Mouse (Mus musculus): ENCODE results near the gene 4930451I11Rik.

Gene 4930451I11Rik

DNA sequence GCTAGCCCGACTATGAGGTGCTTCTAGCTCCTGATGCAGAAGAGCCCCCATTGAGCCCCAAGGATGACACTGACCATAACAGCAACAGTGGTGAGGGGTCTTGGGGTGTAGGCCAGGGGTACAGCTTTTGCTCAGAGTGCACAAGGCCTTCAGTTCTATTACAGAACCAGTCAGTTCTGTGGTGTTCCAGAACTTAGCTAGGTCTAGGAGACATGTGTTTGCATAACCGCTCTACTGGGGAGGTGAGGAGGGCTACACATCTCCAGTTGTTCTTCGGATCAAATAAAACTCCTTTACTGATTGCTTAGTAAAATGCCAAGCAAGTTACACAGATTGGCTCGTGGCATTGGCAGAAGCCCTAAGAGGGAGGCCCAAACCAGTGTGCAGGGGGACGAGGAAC lies at the start of gene 4930451I11Rik:
Gene 4930451I11Rik (minus strand): TSS at position 101 of the 400 bp plus-strand sequence.
- DNase-seq, result no peak

DNA sequence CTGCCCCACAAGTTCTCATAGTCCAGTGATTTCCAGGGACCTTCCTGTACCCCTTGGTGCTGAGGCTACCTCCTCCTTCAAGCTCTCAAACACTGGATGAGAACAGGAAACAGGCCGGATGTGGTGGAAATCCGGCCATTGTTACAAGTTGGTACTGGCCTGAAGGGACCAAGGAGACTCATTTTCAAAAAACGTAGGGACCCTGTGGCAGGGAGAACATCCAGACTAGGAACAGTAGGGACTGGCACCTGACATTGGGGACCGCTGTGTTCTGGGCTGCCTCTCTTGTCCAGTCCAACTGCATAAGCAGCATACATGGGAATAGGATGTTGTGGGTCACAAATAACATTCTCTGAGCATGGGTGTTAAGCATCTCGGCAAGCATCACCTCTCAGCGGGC lies 49.6 kb upstream of the 4930451I11Rik start:
- no peak for DNase-seq

DNA sequence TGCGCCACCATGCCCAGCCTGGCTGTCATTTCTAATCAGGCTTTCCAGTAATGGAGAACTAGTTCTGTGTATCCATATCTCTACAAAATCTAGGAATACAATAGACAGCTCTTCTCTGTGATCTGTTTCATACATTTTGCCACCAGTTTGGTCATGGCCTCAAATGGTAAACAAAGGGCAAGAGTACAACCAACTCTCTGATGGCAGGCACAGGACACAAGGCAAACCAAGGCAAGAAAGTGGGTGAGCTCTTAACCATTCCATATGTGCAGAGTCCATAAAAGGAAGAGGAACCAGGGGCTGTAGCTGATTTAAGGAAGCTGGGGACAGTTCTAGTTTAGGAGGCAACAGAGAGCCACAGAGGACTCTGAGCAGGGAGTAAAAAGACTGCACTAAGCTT lies 45.8 kb upstream of the 4930451I11Rik start:
- no peak for DNase-seq

DNA sequence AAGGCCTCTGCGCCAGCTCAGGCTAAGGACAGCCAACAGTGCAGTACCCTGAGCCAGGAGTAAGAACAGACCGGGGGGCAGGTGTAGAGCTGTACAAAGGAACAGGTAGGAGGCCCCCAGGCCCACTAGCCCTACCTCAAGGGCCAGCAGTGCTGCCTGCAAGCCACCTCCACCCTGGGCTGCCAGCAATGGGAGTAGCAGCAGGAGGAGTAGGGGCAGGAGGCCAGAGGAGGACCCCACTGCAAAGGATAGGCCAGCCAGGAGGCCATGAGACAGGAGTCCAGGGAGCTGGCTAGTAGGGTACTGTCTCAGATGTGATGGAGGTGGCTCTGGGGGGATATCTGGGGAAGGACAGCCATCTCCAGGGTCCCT lies 39.1 kb upstream of the 4930451I11Rik start:
- no peak for DNase-seq

DNA sequence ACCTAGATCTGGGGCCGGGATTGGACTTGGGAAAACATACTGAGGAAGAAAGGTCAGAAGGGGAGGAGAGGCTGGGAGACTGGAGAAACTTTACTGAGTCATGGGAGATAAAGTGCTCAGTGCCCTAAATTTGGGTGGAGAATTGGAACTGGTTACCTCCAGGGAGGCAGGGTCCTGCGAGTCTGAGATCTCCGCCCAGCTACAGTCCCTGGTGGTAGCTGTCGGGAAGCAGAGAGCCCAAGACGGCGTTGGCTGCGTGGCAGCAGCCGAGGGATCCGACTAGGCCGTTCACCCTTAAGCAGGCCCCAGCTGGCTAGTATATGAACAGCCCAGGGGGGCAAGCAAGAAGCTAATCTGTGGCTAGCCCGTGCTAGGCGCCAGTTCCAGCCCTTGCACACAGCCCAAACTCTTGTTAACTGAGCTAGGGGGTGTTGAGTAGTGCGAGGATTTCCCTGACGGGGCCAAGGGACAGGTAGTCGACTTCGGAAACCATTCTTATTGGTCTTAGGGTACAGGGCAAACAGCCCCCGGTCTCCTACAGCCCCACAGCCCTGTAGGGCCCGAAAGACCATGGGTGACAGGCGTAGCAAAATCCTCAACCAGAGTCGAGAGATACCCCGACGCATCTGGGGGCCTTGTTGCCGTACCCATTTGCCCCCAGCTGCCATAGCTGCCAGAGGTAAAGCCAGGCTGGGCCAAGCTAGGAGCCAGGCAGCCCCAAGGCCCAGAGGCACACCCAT lies 38.5 kb upstream of the 4930451I11Rik start:
- DNase-seq, result no peak

DNA sequence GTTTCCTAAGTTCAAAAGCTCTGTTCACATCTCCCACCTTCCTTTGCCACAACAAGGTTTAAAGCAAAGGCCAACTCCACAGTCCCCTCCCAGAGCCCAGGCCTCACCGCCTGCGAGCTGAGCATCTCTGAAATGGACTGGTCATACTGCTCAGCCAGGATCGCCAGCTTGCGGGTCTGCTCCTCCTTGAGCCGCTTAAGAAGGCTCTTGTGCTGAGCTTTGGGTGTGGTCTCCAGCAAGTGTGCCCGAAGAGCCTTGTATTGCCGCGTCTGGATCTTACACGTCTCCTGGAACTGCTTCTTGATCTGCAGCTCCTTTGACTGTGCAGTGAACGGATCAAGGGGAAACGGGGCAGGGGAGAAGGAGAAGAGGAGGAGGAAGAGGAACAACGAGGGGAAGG lies 36.6 kb upstream of the 4930451I11Rik start:
- DNase-seq, result no peak

DNA sequence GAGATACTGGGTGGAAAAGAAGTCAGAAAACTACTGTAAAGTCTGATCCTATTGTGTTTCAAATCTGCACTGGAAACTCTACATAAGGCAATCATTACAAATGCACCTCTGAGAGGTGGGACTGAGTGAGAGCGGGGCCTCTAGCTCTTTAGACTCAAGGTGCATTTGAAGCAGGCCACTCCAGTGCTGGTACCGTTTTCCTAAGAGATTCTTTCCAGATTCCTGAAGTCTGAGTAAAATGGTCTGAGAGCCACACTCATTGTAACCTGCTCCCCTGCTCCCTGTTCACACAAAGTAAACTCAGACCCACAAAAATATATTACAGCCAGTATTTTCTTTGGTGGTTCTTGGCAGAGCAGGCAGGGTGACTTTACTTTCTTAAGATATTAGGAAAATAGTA lies 36.1 kb upstream of the 4930451I11Rik start:
- no peak for DNase-seq

DNA sequence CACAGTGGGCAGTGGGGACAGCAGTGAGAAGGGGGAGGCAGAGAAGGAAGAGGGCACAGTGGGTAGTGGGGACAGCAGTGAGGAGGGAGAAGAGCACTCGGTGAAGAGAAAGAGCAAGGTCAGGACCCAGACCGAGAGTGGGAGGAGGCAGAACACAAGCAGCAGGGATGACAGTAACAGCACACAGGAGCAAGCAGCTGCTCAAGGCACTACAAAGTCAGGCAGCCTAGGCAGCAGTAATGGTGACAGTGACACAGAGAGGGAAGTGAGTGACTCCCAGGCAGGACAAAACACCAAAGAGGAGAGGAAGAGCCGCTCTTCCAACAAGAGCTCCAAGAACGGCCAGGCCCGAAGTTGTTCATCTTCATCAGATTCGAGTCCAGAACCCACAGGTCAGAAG lies 32.4 kb upstream of the 4930451I11Rik start:
- DNase-seq, result no peak

DNA sequence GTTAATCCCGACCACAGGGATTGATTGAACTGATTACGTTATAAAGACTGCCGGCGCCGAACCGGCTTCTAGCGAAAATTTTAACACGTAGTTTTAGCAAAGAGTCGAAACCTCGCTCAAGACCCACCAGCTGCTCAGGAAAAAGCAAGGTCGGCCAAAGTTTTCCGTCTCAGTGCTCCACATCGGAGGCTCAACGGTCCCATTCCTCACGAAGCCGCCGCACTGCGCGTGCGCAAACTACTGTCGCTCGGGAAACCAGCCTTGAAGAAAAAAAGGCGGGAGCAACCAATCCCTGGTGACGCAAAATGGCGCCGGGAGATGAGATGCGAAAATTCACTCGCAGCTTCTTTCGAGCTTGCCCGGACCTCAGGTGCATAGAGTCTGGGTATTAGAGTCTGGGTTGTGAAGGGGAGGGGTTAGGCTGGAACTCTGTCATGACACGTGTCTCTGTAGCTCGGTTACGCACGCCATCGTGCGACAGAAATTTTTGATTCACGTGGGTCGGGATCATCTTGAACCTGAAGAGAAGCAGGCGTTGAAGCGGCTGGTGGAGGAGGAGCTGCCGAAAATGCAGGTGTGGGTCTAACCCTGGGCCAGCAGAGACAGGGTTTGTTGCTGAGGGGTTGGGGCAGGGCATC lies 30.8 kb upstream of the 4930451I11Rik start, which contains the start of gene Ino80e:
Gene Ino80e (minus strand): TSS at position 231 of the 638 bp plus-strand sequence.
- DNase-seq, result peak; percentile 98

DNA sequence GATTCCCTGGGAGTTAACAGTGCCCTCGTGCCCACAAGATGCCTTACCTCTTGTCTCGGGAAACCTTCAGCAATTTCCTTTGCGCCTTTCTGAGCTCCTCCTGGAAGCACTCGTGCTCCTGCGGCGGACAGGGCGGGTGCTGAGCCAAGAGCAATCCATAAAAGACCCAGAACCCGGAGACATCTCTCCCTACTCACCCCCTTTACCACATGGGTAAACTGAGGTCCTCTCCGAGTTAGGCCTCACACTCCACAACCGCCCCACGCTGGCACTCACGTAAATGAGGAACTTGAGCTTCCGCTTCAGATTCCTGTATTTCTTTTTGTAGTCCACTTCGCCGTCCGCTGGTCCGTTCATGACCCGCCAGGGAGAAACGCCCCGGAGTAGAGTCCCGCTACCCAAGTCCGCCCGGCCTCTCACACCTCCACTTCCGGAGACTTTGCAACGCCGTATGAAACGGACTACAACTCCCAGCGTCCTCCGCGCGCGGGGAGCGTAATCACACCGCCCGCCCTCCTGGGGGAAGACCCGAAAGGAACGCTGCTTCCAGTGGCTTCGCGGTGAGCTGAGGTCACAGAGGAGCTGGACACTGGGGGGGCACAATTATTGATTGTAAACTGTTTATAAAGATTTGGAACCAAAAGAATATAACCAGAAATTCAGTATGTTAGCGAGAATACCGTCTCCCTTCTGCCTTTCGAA lies 30.1 kb upstream of the 4930451I11Rik start, which contains the start of gene Hirip3:
Gene Hirip3 (plus strand): TSS at position 544 of the 702 bp plus-strand sequence.
- peak; percentile 90 for DNase-seq

DNA sequence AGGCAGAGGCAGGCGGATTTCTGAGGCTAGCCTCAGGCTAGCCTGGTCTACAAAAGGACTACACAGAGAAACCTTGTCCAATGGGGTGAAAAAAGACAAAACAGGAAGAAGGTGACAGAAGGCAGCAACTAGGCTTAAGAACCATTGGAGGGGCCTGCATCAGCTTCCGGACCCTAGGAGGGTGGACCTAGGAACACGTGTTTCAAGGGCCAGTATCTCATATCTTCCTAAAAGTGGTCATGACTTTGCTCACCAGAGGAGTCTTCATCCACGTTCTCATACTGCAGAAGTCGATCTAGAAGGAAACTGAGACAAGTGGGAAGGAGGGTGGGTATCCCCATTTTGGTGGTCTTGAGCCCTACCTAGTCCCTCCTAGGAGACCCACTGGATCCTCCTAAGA lies 29.5 kb upstream of the 4930451I11Rik start:
- no peak for DNase-seq

DNA sequence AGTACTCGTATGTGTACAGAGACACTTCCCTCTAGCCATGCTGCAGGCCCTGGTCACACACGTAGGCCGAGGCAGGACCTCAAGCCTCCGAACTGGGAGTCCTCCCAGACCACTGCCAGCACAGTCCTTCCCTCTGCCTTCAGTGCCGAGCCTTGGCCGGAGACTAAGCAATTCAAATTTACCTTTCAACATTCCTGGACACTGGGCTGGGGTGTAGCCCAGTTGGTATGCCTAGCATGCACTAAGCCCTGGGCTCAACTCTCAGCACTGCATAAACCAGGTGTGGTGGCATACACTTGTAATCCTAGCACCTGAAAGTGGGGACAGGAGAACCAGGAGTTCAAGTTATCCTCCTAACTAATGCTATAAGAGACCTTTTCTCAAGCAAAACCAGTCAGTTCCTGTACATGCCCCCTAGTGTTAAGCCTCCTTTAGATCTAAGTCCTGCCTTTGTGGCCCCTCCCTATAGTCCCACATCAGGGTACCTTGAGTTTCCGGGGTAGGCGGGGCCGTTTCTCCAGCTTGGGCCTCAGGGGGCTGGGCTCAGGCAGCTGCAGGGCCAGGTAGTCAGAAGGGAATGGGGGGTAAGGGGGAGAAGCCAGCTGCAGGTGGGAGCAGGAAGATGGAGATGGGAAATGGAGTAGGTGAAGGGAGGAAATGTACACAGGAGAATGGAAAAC lies 25.4 kb upstream of the 4930451I11Rik start:
- DNase-seq, result no peak

DNA sequence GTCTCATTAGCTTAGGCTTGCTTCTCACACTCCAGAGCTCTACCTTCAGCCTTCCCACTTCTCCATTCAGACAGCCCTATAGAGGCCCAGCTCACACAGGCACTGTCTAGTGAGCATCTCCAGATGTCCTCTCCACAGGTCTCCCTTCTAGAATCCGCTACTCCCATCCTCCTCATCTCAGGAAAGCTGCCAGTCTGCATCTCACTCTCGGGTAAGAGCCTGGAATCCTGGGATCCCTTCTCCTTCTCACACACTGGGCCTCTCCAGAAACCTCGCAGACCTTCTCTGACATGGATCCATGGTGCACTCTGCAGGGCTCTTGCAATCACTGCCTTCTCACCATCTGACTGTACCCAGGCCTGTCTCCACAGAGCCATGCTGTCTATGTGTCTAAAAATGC lies 24.2 kb upstream of the 4930451I11Rik start:
- no peak for DNase-seq

DNA sequence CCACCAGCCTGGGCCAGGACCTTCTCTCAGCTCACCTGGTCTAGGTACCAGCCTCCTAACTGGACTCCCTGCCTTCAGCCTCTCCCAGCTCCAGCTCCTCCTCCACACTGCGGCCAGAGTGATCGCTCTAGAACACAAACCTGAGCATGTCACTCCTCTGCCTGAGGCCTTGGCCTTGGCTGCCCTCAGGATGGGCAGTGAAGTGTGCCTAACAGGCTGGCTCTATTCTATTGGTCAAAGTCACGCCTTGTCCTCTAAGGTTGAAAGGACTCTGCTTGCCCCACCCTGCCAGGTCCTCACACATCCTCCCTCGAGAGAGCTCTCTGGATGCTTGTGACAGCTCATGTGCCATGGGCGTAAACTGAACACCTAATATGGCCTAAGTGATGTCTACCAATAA lies 22.0 kb upstream of the 4930451I11Rik start:
- DNase-seq, result no peak

DNA sequence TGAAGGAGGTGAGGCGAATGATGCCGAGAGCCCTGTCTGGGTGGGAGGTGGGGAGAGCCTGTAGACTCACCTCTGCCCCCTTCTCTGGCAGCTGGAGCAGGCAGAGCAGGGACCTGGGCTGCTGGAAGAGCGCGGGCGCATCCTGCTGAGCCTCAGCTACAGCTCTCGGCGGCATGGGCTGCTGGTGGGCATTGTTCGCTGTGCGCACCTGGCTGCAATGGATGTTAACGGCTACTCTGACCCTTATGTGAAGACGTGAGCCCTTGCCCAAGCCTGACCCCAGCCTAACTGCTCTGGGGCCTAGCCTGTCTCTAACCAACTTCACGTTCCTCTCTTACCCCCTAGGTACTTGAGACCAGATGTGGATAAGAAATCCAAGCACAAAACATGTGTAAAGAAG lies 19.8 kb upstream of the 4930451I11Rik start:
- DNase-seq, result no peak

DNA sequence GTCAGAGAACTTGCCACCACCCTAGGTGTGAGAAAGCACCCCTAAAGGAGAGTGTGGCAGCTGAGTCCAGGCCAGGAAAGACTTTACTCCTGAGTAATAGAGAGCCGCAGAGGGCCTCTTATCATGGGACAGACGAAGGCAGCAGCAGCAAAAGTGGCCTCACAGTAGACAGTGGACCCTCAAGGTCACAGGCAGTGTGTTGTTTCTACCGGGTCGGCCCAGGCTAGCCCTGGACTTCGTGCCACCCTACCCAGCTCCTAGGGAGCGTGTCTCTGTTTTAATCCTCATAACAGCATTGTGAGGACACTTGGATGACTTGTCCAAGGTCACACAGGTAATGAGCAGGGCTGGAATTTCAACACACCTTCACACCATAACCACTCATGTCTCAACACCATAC lies 18.7 kb upstream of the 4930451I11Rik start:
- DNase-seq, result no peak

DNA sequence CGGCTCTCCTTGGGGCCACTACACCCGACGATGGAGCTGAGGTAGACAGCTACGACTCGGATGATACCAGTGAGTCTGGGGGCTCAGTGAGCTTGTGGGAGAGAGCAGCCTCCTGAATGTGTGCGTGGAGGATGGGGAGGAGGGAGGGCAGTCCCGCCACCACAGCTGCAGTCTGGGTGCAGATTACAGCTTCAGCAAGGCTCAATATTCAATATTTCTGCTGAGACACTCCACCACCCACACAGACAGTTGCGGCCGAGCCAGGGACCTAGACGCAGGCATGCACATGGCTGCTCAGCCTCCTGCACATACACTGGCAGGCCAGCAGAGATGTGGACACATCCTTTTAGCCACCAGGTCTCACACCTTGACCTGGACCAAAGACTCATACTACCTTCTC lies 17.4 kb upstream of the 4930451I11Rik start:
- peak; percentile 32 for DNase-seq

DNA sequence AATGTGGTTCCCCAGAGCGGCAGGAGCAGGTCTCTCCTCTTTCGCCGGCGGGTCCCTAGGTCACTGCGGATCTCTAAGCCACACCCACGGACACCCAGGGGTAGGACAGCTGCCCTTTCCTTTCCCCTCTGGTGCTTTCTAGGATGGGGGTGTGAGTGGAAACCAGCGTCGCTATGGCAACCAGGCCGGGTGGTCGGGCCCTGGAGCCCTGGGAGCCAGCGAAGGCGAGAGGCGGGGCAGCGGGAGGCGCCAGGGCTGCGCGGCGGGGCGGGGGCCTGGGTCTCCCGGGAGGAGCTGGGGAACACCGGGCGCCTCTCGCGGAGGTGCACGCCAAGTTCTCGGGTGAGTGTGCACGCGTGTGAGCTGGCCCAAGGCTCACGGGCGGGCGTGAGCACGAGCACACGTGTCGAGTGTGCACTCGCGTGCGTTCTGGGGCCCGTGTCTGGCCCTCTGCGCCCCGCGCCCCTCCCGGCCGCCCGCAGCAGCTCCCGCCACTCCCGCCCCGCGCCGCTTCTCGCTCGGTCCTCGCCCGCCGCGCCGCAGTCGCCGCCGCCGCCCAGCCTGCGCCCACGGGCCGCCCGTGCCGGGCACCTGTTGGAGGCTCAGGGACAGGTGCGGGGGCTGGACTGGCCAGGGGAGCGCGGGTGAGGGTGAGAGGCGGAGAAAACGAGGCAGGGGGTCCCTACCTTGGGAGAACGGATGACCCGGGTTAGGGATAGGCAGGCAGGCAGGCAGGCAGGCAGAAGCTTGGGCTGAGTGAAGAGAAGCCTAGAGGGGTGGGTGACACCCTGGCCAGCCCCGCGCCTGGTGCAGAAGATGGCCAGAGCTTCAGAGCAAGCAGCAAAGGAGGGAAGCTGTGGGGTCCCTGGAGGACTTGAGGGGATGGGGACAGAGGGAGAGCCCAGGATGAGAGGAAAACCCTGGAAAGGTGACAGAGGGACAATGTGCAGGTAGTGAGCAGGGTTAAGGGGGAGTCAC lies 16.3 kb upstream of the 4930451I11Rik start:
- DNase-seq, result peak; percentile 69

DNA sequence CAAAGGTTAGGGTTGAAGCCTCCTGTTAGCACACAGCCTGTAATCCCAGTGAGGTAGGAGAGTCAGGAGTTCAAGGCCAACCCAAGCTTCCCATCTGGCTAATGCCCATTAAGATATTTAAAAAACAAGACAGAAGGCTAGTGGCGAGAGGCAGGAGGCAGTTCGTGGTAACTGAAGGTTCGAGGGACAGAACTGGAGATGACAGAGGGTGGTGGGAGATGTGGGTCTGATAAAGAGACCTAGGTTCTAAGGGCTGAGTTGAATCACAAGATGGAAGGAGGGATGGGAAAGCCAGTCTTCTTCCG lies 15.6 kb upstream of the 4930451I11Rik start, which contains the start of gene Doc2a:
Gene Doc2a (plus strand): TSS at position 301 of the 305 bp plus-strand sequence.
- no peak for DNase-seq

DNA sequence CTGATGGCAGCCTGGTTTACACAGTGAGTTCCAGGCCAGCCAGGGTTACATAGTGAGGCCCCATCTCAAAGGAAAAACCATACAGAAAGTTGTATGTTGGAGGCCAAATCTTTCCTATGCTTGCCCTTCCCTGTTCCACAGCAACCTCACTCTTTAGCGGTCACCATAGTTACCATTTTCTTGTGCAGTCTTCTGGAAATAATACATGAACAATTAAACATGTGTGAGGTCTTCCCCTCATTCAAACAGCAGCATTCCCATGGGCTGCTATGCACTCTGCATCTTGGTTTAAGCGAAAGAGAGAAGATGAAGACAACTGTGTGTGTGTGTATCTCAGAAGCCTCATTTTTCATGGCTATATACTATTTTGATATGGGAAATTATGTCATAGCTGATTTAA lies 14.1 kb upstream of the 4930451I11Rik start:
- no peak for DNase-seq

DNA sequence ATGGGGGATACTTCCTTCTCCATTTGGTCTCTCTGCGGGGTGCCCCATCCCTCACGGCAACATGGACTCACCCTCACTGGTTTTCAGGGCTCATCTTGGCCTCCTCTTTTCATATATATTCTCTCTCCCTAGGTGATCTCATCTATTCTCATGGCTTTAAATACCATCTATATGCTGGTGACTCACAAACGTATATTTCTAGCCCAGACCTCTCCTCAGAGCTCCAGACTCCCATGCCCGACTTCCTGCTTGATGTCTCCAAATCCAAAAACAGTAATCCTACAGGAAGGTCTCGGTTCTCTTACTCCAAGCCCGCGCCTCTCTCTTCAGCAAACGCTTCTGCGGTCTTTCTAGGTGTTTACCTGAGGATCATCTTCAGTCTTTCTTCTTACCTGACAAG lies 11.8 kb upstream of the 4930451I11Rik start:
- DNase-seq, result no peak

DNA sequence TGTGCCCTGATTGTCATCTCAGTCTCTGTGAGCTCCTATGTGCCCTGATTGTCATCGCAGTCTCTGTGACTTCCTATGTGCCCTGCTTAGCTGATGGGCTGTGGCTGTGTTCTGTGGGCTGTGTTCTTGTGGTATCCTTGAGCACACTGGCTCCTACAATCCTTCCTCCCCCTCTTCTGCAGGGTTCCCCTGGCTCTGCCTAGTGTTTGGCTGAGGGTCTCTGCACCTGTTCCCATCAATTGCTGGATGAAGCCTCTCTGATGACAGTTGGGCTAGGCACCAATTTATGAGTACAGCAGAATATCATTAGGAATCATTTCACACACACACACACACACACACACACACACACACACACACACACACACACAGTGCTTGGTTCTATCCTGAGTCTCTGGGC lies 1.9 kb upstream of the 4930451I11Rik start:
- DNase-seq, result no peak
